Mouse (Mus musculus) lung, embryonic 14.5 days (tissue): ENCODE data around the gene Aldh1b1. TPM values are rescaled to one million over a fixed set of nuclear protein-coding genes. Genes with fewer than 3 reads are reported as not detected.
A peak's percentile ranks its signal among the peaks of the same experiment; 100 is the strongest.

ENCODE experiments used
- ATAC-seq: fragments of 200-750 bp; cut with Nextera tagmentation; 2 replicates; pipeline ENCODE4 v1.8.0; 2017; ENCODE audit warnings: mild to moderate bottlenecking, moderate TSS enrichment, moderate library complexity; ENCODE audit not compliant: insufficient read depth
- DNase-seq: peaks from one replicate; pipeline ENCODE4 v3.0.0-alpha.2; 2015
- H3K27ac ChIP-seq: fragments of 300-500 bp; sonication (generic); 2 replicates; pipeline ENCODE4 v1.5.1; 2014; ENCODE audit warnings: low read depth, mild to moderate bottlenecking, moderate library complexity
- H3K27me3 ChIP-seq: fragments of 300-500 bp; sonication (generic); 2 replicates; pipeline ENCODE4 v1.6.1; 2014; ENCODE audit warnings: low read length, control low read depth; ENCODE audit not compliant: insufficient read depth
- H3K36me3 ChIP-seq: fragments of 300-500 bp; sonication (generic); 2 replicates; pipeline ENCODE4 v1.6.1; 2014; ENCODE audit warnings: control low read depth; ENCODE audit not compliant: insufficient read depth
- H3K4me1 ChIP-seq: fragments of 300-500 bp; sonication (generic); 2 replicates; pipeline ENCODE4 v1.6.1; 2014; ENCODE audit warnings: antibody characterized with exemption, control low read depth; ENCODE audit not compliant: insufficient read depth
- H3K4me2 ChIP-seq: fragments of 300-500 bp; sonication (generic); 2 replicates; pipeline ENCODE4 v1.6.1; 2014; ENCODE audit warnings: mild to moderate bottlenecking
- H3K4me3 ChIP-seq: fragments of 300-500 bp; sonication (generic); 2 replicates; pipeline ENCODE4 v1.5.1; 2014; ENCODE audit warnings: low read depth, low read length
- H3K9ac ChIP-seq: fragments of 300-500 bp; sonication (generic); 2 replicates; pipeline ENCODE4 v1.6.1; 2014
- H3K9me3 ChIP-seq: fragments of 300-500 bp; sonication (generic); 2 replicates; pipeline ENCODE4 v1.6.1; 2016; ENCODE audit warnings: low read depth, low read length, control low read depth
- CTCF ChIP-seq: IDR thresholded peaks from 2 replicates; pipeline ENCODE4 v1.5.1; 2016; ENCODE audit warnings: antibody characterized with exemption, low read depth
- WGBS: fragments of 180-500 bp; shearing (Covaris S2); extraction: QIAGEN DNeasy Blood & Tissue Kit; methylation state at CpG from one replicate; pipeline ENCODE4 v1.1.7; 2014; 5-methylcytosine and 5-hydroxymethylcytosine counted together
- polyA plus RNA-seq: library from polyadenylated mRNA; unstranded; fragments of >200 nt; fragmentation: Nextera tagmentation; extraction: Ambion mirVana; gene quantifications from 2 replicates; pipeline ENCODE4 v1.2.1, GENCODE M21; 2014

Aldh1b1 gene
- polyA plus RNA-seq, 1 experiment from 2014 or later, result 0.83 TPM

- Histone ChIP-seq H3K27me3 (peaks cover 10% of the 10 kb centered on the region), H3K4me3 (no peak overlapping the region), H3K9ac (no peak overlapping the region), H3K27ac (no peak overlapping the region), H3K9me3 (no peaks in the 10 kb centered on the region), H3K4me1 (peaks cover 46% of the 10 kb centered on the region), H3K36me3 (no peaks in the 10 kb centered on the region), H3K4me2 (no peak overlapping the region)
- 44% methylated on average over 7 of the region's 7 CpGs for WGBS
- peak; percentile 66 for TF ChIP-seq CTCF
- ATAC-seq (peak; percentile 37; the same call in 1 of the 2 replicates), DNase-seq (peak; percentile 66)
Observed at GRCm38 (mm10) chr4:45766774-45767173, 32.0 kb upstream of the Aldh1b1 start.

GRCm38 (mm10) chr4:45767891-45768558, 30.8 kb upstream of the Aldh1b1 start:
- Histone ChIP-seq H3K9ac (no peak overlapping the region), H3K27ac (peak overlapping the region; percentile 52; the same call in 1 of the 2 replicates), H3K4me2 (0 out of 2 replicates have a peak overlapping the region, but pooled peaks have one; percentile 1), H3K9me3 (no peaks in the 10 kb centered on the region), H3K36me3 (no peaks in the 10 kb centered on the region), H3K27me3 (peaks cover 10% of the 10 kb centered on the region), H3K4me3 (no peak overlapping the region), H3K4me1 (peaks cover 46% of the 10 kb centered on the region)
- ATAC-seq (peak; percentile 84), DNase-seq (peak; percentile 93)
- WGBS, result 8% methylated on average over 11 of the region's 11 CpGs
- TF ChIP-seq CTCF, result 0 out of 2 replicates have a peak, but pooled peaks have one; percentile 1

- WGBS, result 37% methylated on average over 10 of the region's 10 CpGs
- H3K9me3 ChIP-seq, result no peaks in the 10 kb centered on the region
- H3K4me3 ChIP-seq, result no peak overlapping the region
- DNase-seq (no peak), ATAC-seq (no peak)
- peaks cover 10% of the 10 kb centered on the region for H3K27me3 ChIP-seq
- H3K36me3 ChIP-seq, result no peaks in the 10 kb centered on the region
- no peak overlapping the region for H3K9ac ChIP-seq
- H3K27ac ChIP-seq, result 0 out of 2 replicates have a peak overlapping the region, but pooled peaks have one; percentile 52
- peaks cover 39% of the 10 kb centered on the region for H3K4me1 ChIP-seq
- no peak for TF ChIP-seq CTCF
- H3K4me2 ChIP-seq, result no peak overlapping the region
Observed at GRCm38 (mm10) chr4:45769141-45769540, 29.7 kb upstream of the Aldh1b1 start.

- no peak for DNase-seq
- Histone ChIP-seq H3K4me3 (no peak overlapping the region), H3K9ac (no peak overlapping the region), H3K36me3 (no peaks in the 10 kb centered on the region), H3K4me1 (peaks cover 33% of the 10 kb centered on the region), H3K27ac (no peak overlapping the region), H3K4me2 (no peak overlapping the region), H3K9me3 (no peaks in the 10 kb centered on the region), H3K27me3 (peaks cover 6% of the 10 kb centered on the region; the same call in 1 of the 2 replicates)
- no peak for ATAC-seq
- WGBS, result 38% methylated on average over 10 of the region's 10 CpGs
- no peak for TF ChIP-seq CTCF
Observed at GRCm38 (mm10) chr4:45769791-45770637, 28.8 kb upstream of the Aldh1b1 start.

GRCm38 (mm10) chr4:45770638-45771033, 28.2 kb upstream of the Aldh1b1 start:
- H3K4me2 ChIP-seq, result no peak overlapping the region
- H3K4me3 ChIP-seq, result no peak overlapping the region
- WGBS, result 56% methylated on average over 4 of the region's 4 CpGs
- peaks cover 27% of the 10 kb centered on the region for H3K4me1 ChIP-seq
- H3K27ac ChIP-seq, result no peak overlapping the region
- no peaks in the 10 kb centered on the region for H3K36me3 ChIP-seq
- no peak for TF ChIP-seq CTCF
- no peak overlapping the region for H3K9ac ChIP-seq
- no peak for ATAC-seq
- H3K9me3 ChIP-seq, result no peaks in the 10 kb centered on the region
- peaks cover 3% of the 10 kb centered on the region; the same call in 1 of the 2 replicates for H3K27me3 ChIP-seq
- DNase-seq, result no peak

- Histone ChIP-seq H3K27me3 (peaks cover 3% of the 10 kb centered on the region; the same call in 1 of the 2 replicates), H3K9me3 (no peaks in the 10 kb centered on the region), H3K4me2 (no peak overlapping the region), H3K4me3 (no peak overlapping the region), H3K27ac (no peak overlapping the region), H3K36me3 (no peaks in the 10 kb centered on the region), H3K9ac (no peak overlapping the region), H3K4me1 (peaks cover 23% of the 10 kb centered on the region)
- no peak for TF ChIP-seq CTCF
- no peak for ATAC-seq
- DNase-seq, result no peak
- WGBS, result 33% methylated on average over 8 of the region's 8 CpGs
Observed at GRCm38 (mm10) chr4:45771173-45771572, 27.6 kb upstream of the Aldh1b1 start.

GRCm38 (mm10) chr4:45771619-45772018, 27.2 kb upstream of the Aldh1b1 start:
- ATAC-seq (peak; percentile 32; the same call in 1 of the 2 replicates), DNase-seq (peak; percentile 90)
- H3K4me1 ChIP-seq, result peaks cover 22% of the 10 kb centered on the region
- H3K27ac ChIP-seq, result no peak overlapping the region
- no peak overlapping the region for H3K4me2 ChIP-seq
- H3K9me3 ChIP-seq, result no peaks in the 10 kb centered on the region
- TF ChIP-seq CTCF, result peak; percentile 79
- H3K9ac ChIP-seq, result no peak overlapping the region
- WGBS, result 5% methylated on average over 5 of the region's 5 CpGs
- H3K27me3 ChIP-seq, result peaks cover 3% of the 10 kb centered on the region; the same call in 1 of the 2 replicates
- H3K4me3 ChIP-seq, result no peak overlapping the region
- no peaks in the 10 kb centered on the region for H3K36me3 ChIP-seq
